Mouse (Mus musculus) hematopoietic multipotent progenitor cell, adult 10-12 weeks (in vitro differentiated cells): ENCODE results near the gene Nxpe2. TPM values are rescaled to one million over a fixed set of nuclear protein-coding genes. Genes with fewer than 3 reads are reported as not detected.

Experiments used
- polyA plus RNA-seq: library from polyadenylated mRNA; stranded (reverse); fragments of >175 nt; gene quantifications from 2 replicates; pipeline ENCODE4 v1.2.3, GENCODE M21; 2012; ENCODE audit warnings: low replicate concordance

Nxpe2 gene
- 1.8 and 8.4 TPM in 2 replicates for polyA plus RNA-seq

GRCm38 (mm10) chr9:48353148-48353698 lies at the start of gene Nxpe2:
Gene Nxpe2 (minus strand): TSS chr9:48353454.

Other genes with a start within 250 kb of the Nxpe2 start
- gene Nxpe4, start 191.4 kb downstream of the Nxpe2 start, polyA plus RNA-seq: 0.05 and 0.31 TPM in 2 replicates
- gene Rexo2, start 127.2 kb upstream of the Nxpe2 start, polyA plus RNA-seq: 68.6 and 105 TPM in 2 replicates
- gene Rbm7, start 141.8 kb upstream of the Nxpe2 start, polyA plus RNA-seq: 31.0 and 38.1 TPM in 2 replicates
- gene Gm5617, start 142.0 kb upstream of the Nxpe2 start, polyA plus RNA-seq: 34.2 and 60.5 TPM in 2 replicates